Mouse (Mus musculus): ENCODE data around the gene Inka2.

DNA sequence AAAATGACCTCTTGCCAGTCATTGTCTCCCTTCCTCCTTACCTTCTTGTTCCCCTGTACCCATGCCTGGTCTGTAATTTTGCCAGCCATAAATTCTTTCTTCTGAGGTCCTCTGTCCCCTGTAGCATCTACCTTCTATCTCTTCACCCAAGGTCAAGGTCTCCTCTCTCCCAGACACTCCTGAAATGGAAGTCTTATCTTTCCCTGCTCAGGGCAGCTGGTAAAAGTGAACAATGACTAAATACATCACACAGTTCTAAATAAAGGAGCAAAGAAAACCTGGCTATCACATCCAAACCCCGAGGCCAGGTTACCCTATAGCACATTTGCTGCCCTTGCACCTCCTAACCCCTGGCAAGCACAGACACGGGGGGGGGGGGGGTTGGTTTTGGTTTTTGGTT, 43.9 kb upstream of the Inka2 start:
- TF ChIP-seq CTCF (IDR thresholded peaks at IDR 0.05; ENCODE audit: control insufficient read depth, insufficient read depth, low read length) (no peak), POLR2A (IDR thresholded peaks at IDR 0.05; ENCODE audit: borderline replicate concordance, control insufficient read depth, low read depth, low read length) (no peak)

Measured in bone marrow, adult 2 months (tissue).